Mouse (Mus musculus) myocyte (in vitro differentiated cells): ENCODE data around the gene Cyb5rl. TPM values are rescaled to one million over a fixed set of nuclear protein-coding genes. Genes with fewer than 3 reads are reported as not detected.
A peak's percentile ranks its signal among the peaks of the same experiment; 100 is the strongest.

Source experiments
- H3K27me3 ChIP-seq: one replicate; pipeline ENCODE4 v1.6.1; 2011; ENCODE audit not compliant: control insufficient read depth, insufficient read depth, insufficient read length
- H3K36me3 ChIP-seq: one replicate; pipeline ENCODE4 v1.6.1; 2011; ENCODE audit not compliant: control insufficient read depth, insufficient read depth
- H3K4me2 ChIP-seq: one replicate; pipeline ENCODE4 v1.6.1; 2011; ENCODE audit warnings: low read depth, control low read depth
- H3K4me3 ChIP-seq: one replicate; pipeline ENCODE4 v1.5.1; 2011; ENCODE audit warnings: mild to moderate bottlenecking, control low read depth, moderate library complexity
- H3K79me2 ChIP-seq: one replicate; pipeline ENCODE4 v1.6.1; 2011; ENCODE audit not compliant: control insufficient read depth, insufficient read depth
- H3ac ChIP-seq: one replicate; pipeline ENCODE4 v1.6.1; 2011; ENCODE audit not compliant: control insufficient read depth, insufficient read length
- CEBPB ChIP-seq: IDR thresholded peaks from 2 replicates; pipeline ENCODE4 v1.6.1; 2011; ENCODE audit warnings: mild to moderate bottlenecking, moderate library complexity; ENCODE audit not compliant: poor library complexity, insufficient read depth, severe bottlenecking
- E2F4 ChIP-seq: IDR thresholded peaks from one replicate; pipeline ENCODE4 v1.6.1; 2011; ENCODE audit warnings: mild to moderate bottlenecking, control low read depth, moderate library complexity; ENCODE audit not compliant: insufficient read depth
- MAX ChIP-seq: IDR thresholded peaks from one replicate; pipeline ENCODE4 v1.6.1; 2011; ENCODE audit warnings: low read depth, mild to moderate bottlenecking, control low read depth
- MYOD1 ChIP-seq, 3 experiments: IDR thresholded peaks; one replicate each; pipeline ENCODE4 v1.6.1; 2011; ENCODE audit warnings: control low read depth in 2 of 3, low read depth in 2 of 3, mild to moderate bottlenecking in 2 of 3, moderate library complexity in 1 of 3; ENCODE audit not compliant: insufficient read length in 2 of 3, control insufficient read depth in 1 of 3
- MYOG ChIP-seq, 3 experiments: IDR thresholded peaks; one replicate each; pipeline ENCODE4 v1.6.1; 2011; ENCODE audit warnings: control low read depth in 2 of 3, low read depth in 2 of 3, mild to moderate bottlenecking in 2 of 3; ENCODE audit not compliant: insufficient read length in 2 of 3, control insufficient read depth in 1 of 3, insufficient read depth in 1 of 3
- POLR2A ChIP-seq: IDR thresholded peaks from one replicate; pipeline ENCODE4 v1.6.1; 2011; ENCODE audit warnings: low read depth, mild to moderate bottlenecking, control low read depth, moderate library complexity; ENCODE audit not compliant: insufficient read length
- POLR2AphosphoS2 ChIP-seq: IDR thresholded peaks from one replicate; pipeline ENCODE4 v1.6.1; 2011; ENCODE audit warnings: low read depth, control low read depth; ENCODE audit not compliant: insufficient read length
- REST ChIP-seq: IDR thresholded peaks from one replicate; pipeline ENCODE4 v1.6.1; 2011; ENCODE audit warnings: mild to moderate bottlenecking, control low read depth, moderate library complexity; ENCODE audit not compliant: insufficient read depth, insufficient read length
- SRF ChIP-seq: IDR thresholded peaks from one replicate; pipeline ENCODE4 v1.6.1; 2011; ENCODE audit warnings: low read depth; ENCODE audit not compliant: control insufficient read depth, insufficient read length
- TCF12 ChIP-seq: IDR thresholded peaks from one replicate; pipeline ENCODE4 v1.6.1; 2011; ENCODE audit warnings: mild to moderate bottlenecking, control low read depth; ENCODE audit not compliant: poor library complexity, insufficient read depth, severe bottlenecking
- TCF3 ChIP-seq: IDR thresholded peaks from one replicate; pipeline ENCODE4 v1.6.1; 2011; ENCODE audit warnings: low read depth, control low read depth; ENCODE audit not compliant: insufficient read length
- USF1 ChIP-seq: IDR thresholded peaks from one replicate; pipeline ENCODE4 v1.6.1; 2011; ENCODE audit warnings: low read depth, mild to moderate bottlenecking, control low read depth, moderate library complexity
- polyA plus RNA-seq: library from polyadenylated mRNA; unstranded; fragments of >200 nt; fragmentation: generic; extraction: Trizol; gene quantifications from one replicate; pipeline ENCODE4 v1.2.1, GENCODE M21; 2012; ENCODE audit warnings: missing spikeins

The Cyb5rl gene
- polyA plus RNA-seq, 1 experiment = 9.1 TPM

- peaks cover 16% of the 10 kb centered on the region for H3K36me3 ChIP-seq
- H3ac ChIP-seq = no peak overlapping the region
- TF ChIP-seq TCF3 (no peak), E2F4 (no peak)
- no peak overlapping the region for H3K4me3 ChIP-seq
- no peak overlapping the region for H3K4me2 ChIP-seq
- H3K27me3 ChIP-seq = no peaks in the 10 kb centered on the region
- H3K79me2 ChIP-seq = no peaks in the 10 kb centered on the region
These were observed 19.0 kb upstream of the Cyb5rl start for GRCm38 (mm10) chr4:107047806-107048205.

GRCm38 (mm10) chr4:107048568-107049162, 18.1 kb upstream of the Cyb5rl start:
- peaks cover 16% of the 10 kb centered on the region for H3K36me3 ChIP-seq
- no peak for TF ChIP-seq E2F4
- TF ChIP-seq TCF12 = no peak
- TF ChIP-seq USF1 = no peak
- no peak for TF ChIP-seq REST
- TF ChIP-seq SRF = no peak

GRCm38 (mm10) chr4:107051889-107052288, 14.9 kb upstream of the Cyb5rl start:
- Histone ChIP-seq H3K4me2 (no peak overlapping the region), H3K27me3 (no peaks in the 10 kb centered on the region), H3K4me3 (no peak overlapping the region), H3K79me2 (no peaks in the 10 kb centered on the region), H3K36me3 (peaks cover 14% of the 10 kb centered on the region), H3ac (no peak overlapping the region)
- TF ChIP-seq SRF = no peak

More at GRCm38 (mm10) chr4:107048568-107049162, 18.1 kb upstream of the Cyb5rl start:
- no peak overlapping the region for H3ac ChIP-seq
- no peak overlapping the region for H3K4me3 ChIP-seq
- H3K4me2 ChIP-seq = no peak overlapping the region
- no peaks in the 10 kb centered on the region for H3K27me3 ChIP-seq
- H3K79me2 ChIP-seq = no peaks in the 10 kb centered on the region

DNA sequence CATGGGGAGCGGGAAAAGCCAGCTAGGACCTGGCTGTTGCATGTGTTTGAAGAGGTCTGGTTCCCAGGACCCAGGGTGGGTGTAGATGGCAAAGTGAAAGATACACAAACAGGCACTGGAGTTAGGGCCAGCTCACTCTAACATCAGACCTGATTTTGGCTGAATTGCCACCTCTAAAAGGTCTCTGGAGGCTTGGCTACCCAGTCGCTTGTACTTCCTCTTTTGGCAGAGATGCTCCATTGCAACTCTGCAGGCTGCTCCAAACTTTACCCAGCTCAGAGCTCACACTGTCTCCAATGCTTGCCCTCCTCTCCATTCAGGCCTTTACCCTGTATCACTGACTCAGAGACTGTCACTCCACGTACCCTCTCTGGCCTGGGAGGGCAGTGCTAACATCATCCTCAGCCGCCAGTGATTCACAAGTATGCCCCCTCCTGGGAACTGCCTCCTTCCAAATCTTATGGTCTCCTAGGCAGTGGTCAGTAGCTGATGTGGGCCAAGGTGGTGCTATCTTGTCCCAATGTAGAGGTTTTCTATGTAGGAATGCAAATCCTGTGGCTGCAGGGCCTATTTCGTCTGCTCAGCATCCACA, 13.7 kb upstream of the Cyb5rl start:
- Histone ChIP-seq H3K79me2 (no peaks in the 10 kb centered on the region), H3K36me3 (peaks cover 7% of the 10 kb centered on the region), H3K4me2 (no peak overlapping the region), H3K4me3 (no peak overlapping the region), H3ac (no peak overlapping the region), H3K27me3 (no peaks in the 10 kb centered on the region)
- TF ChIP-seq MYOD1 (IDR thresholded peaks at IDR 0.05; ENCODE audit: control insufficient read depth in 1 of 3, insufficient read length in 2 of 3, low read depth in 2 of 3) (no peak), REST (no peak), TCF3 (no peak), TCF12 (no peak), SRF (no peak), POLR2A (no peak), MAX (no peak), USF1 (no peak), POLR2AphosphoS2 (no peak), MYOG (IDR thresholded peaks at IDR 0.05; ENCODE audit: control insufficient read depth in 1 of 3, insufficient read depth in 1 of 3, insufficient read length in 2 of 3, low read depth in 2 of 3) (no peak), CEBPB (no peak), E2F4 (no peak)

- H3K27me3 ChIP-seq = no peaks in the 10 kb centered on the region
- H3K79me2 ChIP-seq = no peaks in the 10 kb centered on the region
- no peak for TF ChIP-seq USF1
- peak; percentile 67 to 92 (median 86) for TF ChIP-seq MYOD1 (IDR thresholded peaks at IDR 0.05; ENCODE audit: control insufficient read depth in 1 of 3, insufficient read length in 2 of 3, low read depth in 2 of 3)
- no peak for TF ChIP-seq POLR2A
- no peak for TF ChIP-seq MAX
- peak in 1 of 3 experiments; percentile 26 for TF ChIP-seq MYOG (IDR thresholded peaks at IDR 0.05; ENCODE audit: control insufficient read depth in 1 of 3, insufficient read depth in 1 of 3, insufficient read length in 2 of 3, low read depth in 2 of 3)
- no peak overlapping the region for H3K4me3 ChIP-seq
- peaks cover 9% of the 10 kb centered on the region for H3K36me3 ChIP-seq
- H3K4me2 ChIP-seq = no peak overlapping the region
- H3ac ChIP-seq = no peak overlapping the region
These were observed 10.7 kb upstream of the Cyb5rl start for GRCm38 (mm10) chr4:107056088-107056487.

- peaks cover 23% of the 10 kb centered on the region for H3K36me3 ChIP-seq
- no peak overlapping the region for H3ac ChIP-seq
- TF ChIP-seq USF1 = no peak
- no peaks in the 10 kb centered on the region for H3K79me2 ChIP-seq
- H3K4me3 ChIP-seq = no peak overlapping the region
- no peak overlapping the region for H3K4me2 ChIP-seq
- H3K27me3 ChIP-seq = no peaks in the 10 kb centered on the region
These were observed 8.4 kb upstream of the Cyb5rl start for GRCm38 (mm10) chr4:107058346-107058745.
